Mouse (Mus musculus) T-helper 1 cell (primary cell): ENCODE results near the gene Rdh7.
"Not testable (repeated sequence)": the region's sequence is repeated elsewhere in the genome, so short reads cannot be mapped to it uniquely, and the experiment has no call there.

ENCODE experiments used
- in situ Hi-C: fragments of 300-600 bp; cut with MboI, MseI; formaldehyde crosslinking; loops from one replicate; pipeline ENCODE4 v1.15.1; 2025; ENCODE audit warnings: high pct_unique_total_duplicates

Gene Rdh7

GRCm38 (mm10) chr10:127888605-127889004 lies at the start of gene Rdh7:
Rdh7 (minus strand) TSS chr10:127888817.
- in situ Hi-C loops = no loop called here

- in situ Hi-C loops = loop anchor here (10.0 kb wide), 1 partner anchor 243 kb away; no protein-coding TSS in a partner anchor
These were observed 48.9 kb upstream of the Rdh7 start for GRCm38 (mm10) chr10:127937428-127938010.

GRCm38 (mm10) chr10:127936747-127937409 lies 48.3 kb upstream of the Rdh7 start:
- in situ Hi-C loops = loop anchor here (10.0 kb wide), 1 partner anchor 242 kb away; no protein-coding TSS in a partner anchor

- in situ Hi-C loops = loop anchor here (10.0 kb wide), 1 partner anchor 241 kb away; no protein-coding TSS in a partner anchor
These were observed 47.7 kb upstream of the Rdh7 start for GRCm38 (mm10) chr10:127936271-127936670.

GRCm38 (mm10) chr10:127932290-127932926 lies 43.8 kb upstream of the Rdh7 start:
- in situ Hi-C loops = loop anchor here (10.0 kb wide), 1 partner anchor 238 kb away; no protein-coding TSS in a partner anchor

GRCm38 (mm10) chr10:127927737-127928136 lies 39.1 kb upstream of the Rdh7 start:
- in situ Hi-C loops = no loop called here

GRCm38 (mm10) chr10:127924597-127925378 lies 36.2 kb upstream of the Rdh7 start:
- in situ Hi-C loops = no loop called here

- in situ Hi-C loops = no loop called here
These were observed 34.4 kb upstream of the Rdh7 start for GRCm38 (mm10) chr10:127923024-127923423.

- in situ Hi-C loops = no loop called here
These were observed 33.6 kb upstream of the Rdh7 start for GRCm38 (mm10) chr10:127922241-127922640.

GRCm38 (mm10) chr10:127917651-127918050 lies 29.0 kb upstream of the Rdh7 start:
- in situ Hi-C loops = no loop called here

- in situ Hi-C loops = not testable (repeated sequence)
These were observed 28.6 kb upstream of the Rdh7 start for GRCm38 (mm10) chr10:127917183-127917582.

- in situ Hi-C loops = no loop called here
These were observed 27.0 kb upstream of the Rdh7 start for GRCm38 (mm10) chr10:127915578-127915977.

- in situ Hi-C loops = no loop called here
These were observed 18.9 kb upstream of the Rdh7 start for GRCm38 (mm10) chr10:127907386-127907951.

- in situ Hi-C loops = no loop called here
These were observed 17.5 kb upstream of the Rdh7 start for GRCm38 (mm10) chr10:127906138-127906537.

GRCm38 (mm10) chr10:127904718-127905446 lies 16.3 kb upstream of the Rdh7 start:
- in situ Hi-C loops = loop anchor here (5.0 kb wide), 1 partner anchor 72 kb away; no protein-coding TSS in a partner anchor

- in situ Hi-C loops = loop anchor here (5.0 kb wide), 1 partner anchor 74 kb away; no protein-coding TSS in a partner anchor
These were observed 14.5 kb upstream of the Rdh7 start for GRCm38 (mm10) chr10:127903116-127903515.

- in situ Hi-C loops = loop anchor here (5.0 kb wide), 1 partner anchor 76 kb away; no protein-coding TSS in a partner anchor
These were observed 13.1 kb upstream of the Rdh7 start for GRCm38 (mm10) chr10:127901751-127902150.

- in situ Hi-C loops = loop anchor here (5.0 kb wide), 1 partner anchor 78 kb away; no protein-coding TSS in a partner anchor
These were observed 11.2 kb upstream of the Rdh7 start for GRCm38 (mm10) chr10:127899783-127900182.

- in situ Hi-C loops = no loop called here
These were observed 9.6 kb upstream of the Rdh7 start, which contains the start of gene Sdr9c7 for GRCm38 (mm10) chr10:127898218-127898617. Sdr9c7 (plus strand) TSS chr10:127898518.

- in situ Hi-C loops = no loop called here
These were observed 8.9 kb upstream of the Rdh7 start for GRCm38 (mm10) chr10:127897506-127897905.
